Mouse (Mus musculus): ENCODE data around the gene Ak7. TPM values are rescaled to one million over a fixed set of nuclear protein-coding genes. Genes with fewer than 3 reads are reported as not detected.

Ak7 gene
- total and polyA plus RNA-seq, 3 experiments, result 0.13 to 0.51 (median 0.24) TPM

GRCm38 (mm10) chr12:105769700-105770099 is 63.9 kb downstream of the Ak7 start:
- no peak overlapping the region for H3K9ac ChIP-seq (ENCODE audit: insufficient read depth, low read depth)
- H3K4me1 ChIP-seq (ENCODE audit: control insufficient read depth in 1 of 2, insufficient read depth in 2 of 2), result no peaks in the 10 kb centered on the region
- no peaks in the 10 kb centered on the region for H3K27me3 ChIP-seq (replicated peaks)
- dilution Hi-C loops (cut with MboI; ENCODE audit: extremely low pct_ligation_motif_present, extremely low pct_unique_long_range_greater_than_20kb, low sequenced_read_pairs) (no loop called here), in situ Hi-C loops (cut with MboI; ENCODE audit: low pct_ligation_motif_present, low pct_unique_long_range_greater_than_20kb, low sequenced_read_pairs) (no loop called here)
- no peak overlapping the region for H3K4me2 ChIP-seq (ENCODE audit: insufficient read depth, low read depth, poor library complexity, severe bottlenecking)
- no peaks in the 10 kb centered on the region for H3K36me3 ChIP-seq (replicated peaks in 1 of 2; ENCODE audit: control insufficient read depth in 1 of 2, insufficient read depth in 1 of 2, low read length in 1 of 2)
- no peak overlapping the region for H3K27ac ChIP-seq (ENCODE audit: insufficient read depth, low read depth)
- no peak overlapping the region for H3K4me3 ChIP-seq (replicated peaks in 1 of 3; ENCODE audit: low read depth in 2 of 3, low read length in 2 of 3, poor library complexity in 1 of 3)
- DNase-seq (ENCODE audit: extremely low read depth), result no peak
- no peaks in the 10 kb centered on the region for H3K79me2 ChIP-seq (replicated peaks; ENCODE audit: control insufficient read depth, extremely low read depth, insufficient read depth, poor library complexity, severe bottlenecking)
- TF ChIP-seq CHD2 (IDR thresholded peaks at IDR 0.05; ENCODE audit: low read length) (no peak), MAFK (IDR thresholded peaks at IDR 0.05; ENCODE audit: insufficient replicate concordance, low read length) (no peak), NELFE (IDR thresholded peaks at IDR 0.05; ENCODE audit: low read depth, low read length) (no peak), ZNF384 (IDR thresholded peaks at IDR 0.05; ENCODE audit: low read depth, low read length) (no peak), IRF4 (IDR thresholded peaks at IDR 0.05; ENCODE audit: low read depth, low read length) (no peak), MAZ (IDR thresholded peaks at IDR 0.05; ENCODE audit: low read depth, low read length) (no peak), ZMIZ1 (IDR thresholded peaks at IDR 0.05; ENCODE audit: low read depth, low read length) (no peak), RAD21 (IDR thresholded peaks at IDR 0.05; ENCODE audit: low read depth, low read length) (no peak), MEF2A (IDR thresholded peaks at IDR 0.05; ENCODE audit: borderline replicate concordance, low read depth, low read length) (no peak), EP300 (IDR thresholded peaks at IDR 0.05; ENCODE audit: low read length) (no peak), TBP (conservative IDR thresholded peaks at IDR 0.05; ENCODE audit: low read depth, low read length) (no peak), ZC3H11A (IDR thresholded peaks at IDR 0.05; ENCODE audit: low read depth, low read length) (no peak), BHLHE40 (IDR thresholded peaks at IDR 0.05; ENCODE audit: low read depth, low read length) (no peak), MXI1 (IDR thresholded peaks at IDR 0.05; ENCODE audit: low read depth, low read length) (no peak)
- H3K9me3 ChIP-seq (replicated peaks; ENCODE audit: low read length), result peaks cover 5% of the 10 kb centered on the region

- Histone ChIP-seq H3K36me3 (replicated peaks in 1 of 2; ENCODE audit: control insufficient read depth in 1 of 2, insufficient read depth in 1 of 2, low read length in 1 of 2) (no peaks in the 10 kb centered on the region), H3K79me2 (replicated peaks; ENCODE audit: control insufficient read depth, extremely low read depth, insufficient read depth, poor library complexity, severe bottlenecking) (no peaks in the 10 kb centered on the region), H3K9ac (ENCODE audit: insufficient read depth, low read depth) (no peak overlapping the region), H3K9me3 (replicated peaks; ENCODE audit: low read length) (peaks cover 5% of the 10 kb centered on the region), H3K4me1 (ENCODE audit: control insufficient read depth in 1 of 2, insufficient read depth in 2 of 2) (no peaks in the 10 kb centered on the region), H3K4me3 (replicated peaks in 1 of 3; ENCODE audit: low read depth in 2 of 3, low read length in 2 of 3, poor library complexity in 1 of 3) (no peak overlapping the region), H3K4me2 (ENCODE audit: insufficient read depth, low read depth, poor library complexity, severe bottlenecking) (no peak overlapping the region), H3K27ac (ENCODE audit: insufficient read depth, low read depth) (no peak overlapping the region), H3K27me3 (replicated peaks) (no peaks in the 10 kb centered on the region)
- in situ Hi-C loops (cut with MboI; ENCODE audit: low pct_ligation_motif_present, low pct_unique_long_range_greater_than_20kb, low sequenced_read_pairs) (no loop called here), dilution Hi-C loops (cut with MboI; ENCODE audit: extremely low pct_ligation_motif_present, extremely low pct_unique_long_range_greater_than_20kb, low sequenced_read_pairs) (no loop called here)
- TF ChIP-seq RAD21 (IDR thresholded peaks at IDR 0.05; ENCODE audit: low read depth, low read length) (no peak), GABPA (IDR thresholded peaks at IDR 0.05; ENCODE audit: insufficient replicate concordance, low read depth, low read length) (no peak), TBP (conservative IDR thresholded peaks at IDR 0.05; ENCODE audit: low read depth, low read length) (no peak), MEF2A (IDR thresholded peaks at IDR 0.05; ENCODE audit: borderline replicate concordance, low read depth, low read length) (no peak), ELF1 (IDR thresholded peaks at IDR 0.05; ENCODE audit: low read depth, low read length) (no peak), NRF1 (IDR thresholded peaks at IDR 0.05; ENCODE audit: low read depth, low read length) (no peak), BHLHE40 (IDR thresholded peaks at IDR 0.05; ENCODE audit: low read depth, low read length) (no peak), POLR2AphosphoS2 (IDR thresholded peaks at IDR 0.05; ENCODE audit: low read depth, low read length) (no peak), CHD2 (IDR thresholded peaks at IDR 0.05; ENCODE audit: low read length) (no peak), ZMIZ1 (IDR thresholded peaks at IDR 0.05; ENCODE audit: low read depth, low read length) (no peak), PAX5 (IDR thresholded peaks at IDR 0.05; ENCODE audit: low read length) (no peak), ZC3H11A (IDR thresholded peaks at IDR 0.05; ENCODE audit: low read depth, low read length) (no peak), USF1 (IDR thresholded peaks at IDR 0.05; ENCODE audit: low read depth, low read length) (no peak), TCF12 (IDR thresholded peaks at IDR 0.05; ENCODE audit: low read depth, low read length) (no peak), NELFE (IDR thresholded peaks at IDR 0.05; ENCODE audit: low read depth, low read length) (no peak), MYC (IDR thresholded peaks at IDR 0.05; ENCODE audit: low read depth, low read length) (no peak)
- DNase-seq (ENCODE audit: extremely low read depth), result no peak
Observed at GRCm38 (mm10) chr12:105774871-105775270, 69.1 kb downstream of the Ak7 start.
